Mouse (Mus musculus): Measurements from ENCODE around the gene Ttc3.

Gene Ttc3

DNA sequence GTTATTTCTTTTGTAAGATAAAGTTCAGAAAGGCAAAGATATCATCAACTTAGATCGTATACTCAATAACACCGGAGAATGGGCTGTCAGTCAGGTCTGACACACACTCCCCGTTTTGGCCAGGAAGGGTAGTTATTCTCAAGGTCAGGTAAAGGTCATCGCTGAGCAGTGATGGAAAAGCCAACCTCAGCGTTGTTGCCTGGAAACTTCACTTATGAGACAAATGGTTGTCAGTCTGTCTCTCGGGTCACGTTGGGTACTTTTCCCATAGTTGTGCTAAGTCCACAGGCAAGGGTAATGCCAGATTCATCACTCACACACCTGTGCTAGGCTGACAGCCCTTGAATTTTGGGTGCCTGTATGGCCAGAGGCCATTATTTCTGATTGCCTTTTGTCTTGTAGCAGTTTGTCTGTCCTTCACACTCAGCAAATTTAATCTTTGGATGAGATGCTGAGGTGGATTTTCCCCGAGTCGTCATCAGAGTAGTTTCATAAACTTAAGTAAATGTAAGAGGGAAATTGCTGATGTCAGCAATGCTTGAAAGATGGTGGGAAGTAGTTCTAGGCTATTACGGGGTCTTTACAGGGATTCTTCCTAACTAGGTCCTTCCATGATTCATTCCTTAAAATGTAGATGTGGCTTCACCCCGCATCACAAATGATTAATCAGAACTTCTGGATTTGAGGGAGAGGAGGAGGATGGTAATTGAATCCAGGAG is 13.5 kb upstream of the Ttc3 start:
- intact Hi-C loops (cut with DNase I), result no loop called here

DNA sequence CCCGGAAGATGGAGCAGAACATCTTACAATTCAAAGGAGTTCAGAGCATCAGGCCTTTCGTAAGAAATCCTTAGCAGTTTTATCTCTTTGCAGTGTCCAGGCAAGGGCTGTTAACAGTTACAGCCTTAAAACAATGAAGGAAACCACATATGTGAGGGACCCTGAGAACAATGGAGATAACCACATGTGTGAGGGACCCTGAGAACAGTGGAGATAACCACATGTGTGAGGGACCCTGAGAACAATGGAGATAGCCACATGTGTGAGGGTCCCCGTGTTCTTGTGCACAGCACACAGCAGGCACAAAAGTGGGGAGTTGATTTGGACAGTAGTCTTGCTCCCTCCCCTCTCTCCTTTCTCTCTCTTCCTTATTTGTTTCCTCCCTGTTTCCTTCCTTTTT is 12.3 kb upstream of the Ttc3 start:
- intact Hi-C loops (cut with DNase I), result no loop called here

DNA sequence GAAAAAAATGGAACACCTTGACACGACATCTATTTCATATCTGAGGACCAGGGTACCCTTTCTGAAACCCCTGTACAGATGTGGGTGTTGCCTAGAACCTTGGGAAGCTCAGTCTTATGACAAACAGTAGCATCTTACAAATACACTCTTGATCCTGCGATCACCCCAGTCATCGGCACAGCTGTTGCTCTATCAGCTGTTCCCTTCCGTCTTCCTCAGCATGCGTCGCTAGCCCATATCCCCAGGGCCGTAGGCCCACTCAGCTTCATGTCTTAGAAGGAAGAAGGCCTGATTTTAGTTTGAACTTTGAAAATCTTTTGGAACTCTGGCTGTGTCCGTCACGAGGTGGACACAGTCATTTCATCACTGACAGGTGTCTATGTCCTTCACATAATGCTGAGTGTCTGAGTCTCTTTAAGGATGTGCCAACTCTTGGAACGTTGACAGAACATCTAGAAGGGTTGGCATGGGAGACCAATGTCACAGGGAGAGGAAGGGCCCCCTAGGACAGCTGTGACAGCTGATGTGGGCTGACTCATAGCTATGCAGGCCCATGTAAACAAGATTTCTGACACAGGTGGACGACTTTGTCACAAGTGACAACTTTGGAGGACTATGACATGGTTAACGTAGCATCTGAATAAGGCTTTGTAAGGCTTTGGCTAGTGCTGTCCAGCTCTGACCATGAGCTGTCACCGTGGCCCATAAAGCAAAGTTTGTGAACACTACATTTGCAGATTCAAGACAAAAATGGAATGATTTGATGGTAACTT is 9.7 kb upstream of the Ttc3 start:
- intact Hi-C loops (cut with DNase I), result no loop called here

DNA sequence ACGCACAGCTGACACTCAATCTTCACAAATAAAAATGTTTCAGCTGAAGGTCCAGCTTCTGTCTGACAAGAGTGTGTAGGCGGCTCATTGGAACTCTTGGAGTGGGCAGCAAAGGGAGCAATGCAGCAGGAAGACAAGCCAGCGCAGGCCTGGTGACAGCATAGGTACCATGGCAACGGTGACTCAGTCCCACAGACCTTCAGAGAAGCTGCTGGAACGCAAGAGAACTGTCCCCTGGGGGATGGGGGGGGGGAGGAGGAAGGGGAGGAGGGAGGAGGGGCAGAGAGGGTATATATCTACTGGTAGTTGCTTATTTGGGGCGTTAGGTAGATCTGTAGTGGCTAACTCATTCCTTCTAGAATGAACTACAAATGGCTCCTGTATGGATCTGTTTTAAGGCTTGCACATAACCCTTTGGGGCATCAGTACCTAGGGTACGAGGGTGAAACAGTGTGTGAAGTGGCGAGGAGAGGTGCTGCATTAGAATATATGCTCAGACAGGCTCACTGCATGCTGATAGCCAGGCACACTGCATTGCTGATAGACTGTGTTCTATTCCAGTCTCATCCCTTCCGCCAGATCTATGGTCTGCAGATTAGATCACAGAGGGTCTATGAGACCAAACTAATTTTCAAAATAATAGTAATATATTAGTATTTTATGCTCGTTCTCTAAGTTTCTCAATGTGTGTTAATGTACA is 8.1 kb upstream of the Ttc3 start:
- intact Hi-C loops (cut with DNase I), result no loop called here

DNA sequence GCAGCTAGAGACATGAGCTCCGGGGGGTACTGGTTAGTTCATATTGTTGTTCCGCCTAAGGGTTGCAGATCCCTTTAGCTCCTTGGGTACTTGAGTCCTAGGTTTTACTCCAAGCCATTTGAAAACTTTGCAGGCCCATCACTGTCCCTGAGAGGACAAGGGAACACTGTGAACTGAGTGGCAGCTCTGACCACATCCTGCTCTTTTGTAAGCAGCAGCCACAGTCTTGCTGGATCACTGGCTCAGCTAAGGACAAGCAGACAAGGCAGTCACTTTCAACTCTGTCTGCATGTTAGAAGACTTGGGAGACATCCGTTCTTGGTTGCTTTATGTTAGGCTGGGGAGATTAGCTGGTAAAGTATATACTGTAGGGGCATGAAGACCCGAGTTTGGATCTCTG is 6.6 kb upstream of the Ttc3 start:
- intact Hi-C loops (cut with DNase I), result no loop called here

DNA sequence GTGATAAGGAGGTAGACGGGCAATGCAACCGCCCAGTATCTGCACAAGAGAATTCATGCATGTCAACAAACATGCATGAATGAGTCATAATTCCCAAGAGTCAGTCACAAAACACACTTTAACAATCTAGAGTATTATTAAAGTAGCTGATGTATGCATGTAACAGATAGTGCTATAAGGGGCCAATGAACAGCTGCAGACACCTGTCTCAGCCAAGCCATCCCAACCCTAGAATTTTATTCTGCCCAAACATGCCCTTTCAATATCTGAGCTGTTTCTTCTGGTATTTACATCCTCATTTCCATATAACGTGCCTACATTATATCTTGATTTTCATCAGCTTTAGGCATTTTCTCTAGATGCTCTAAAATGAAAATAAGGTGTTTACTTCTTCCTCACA is 5.0 kb upstream of the Ttc3 start:
- intact Hi-C loops (cut with DNase I), result no loop called here

DNA sequence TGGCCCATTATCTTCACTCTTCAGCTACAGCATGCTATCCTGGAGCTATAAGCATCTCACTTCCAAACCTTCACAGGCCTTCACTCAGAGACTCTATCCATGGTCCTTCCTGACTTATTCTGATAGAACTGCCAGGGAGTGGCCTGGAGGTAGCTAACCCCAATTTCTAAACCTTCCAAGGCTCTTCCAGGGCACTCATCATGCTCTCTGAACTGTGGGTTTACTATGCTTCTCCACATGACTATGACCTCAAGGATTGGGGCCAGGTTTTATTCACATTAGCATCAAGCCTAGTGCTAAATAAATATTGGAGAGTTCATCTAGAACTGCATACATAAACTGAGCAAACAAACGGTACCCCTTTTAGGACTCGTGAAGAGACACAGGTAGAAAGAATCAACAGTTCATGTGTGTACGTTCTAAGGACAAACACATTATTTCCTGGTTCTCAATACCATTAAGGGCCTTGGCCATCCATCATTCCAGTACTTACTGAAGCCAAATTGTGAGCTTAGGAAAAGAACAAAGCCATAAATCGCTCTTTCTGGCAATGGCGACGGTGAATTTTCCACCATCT is 734 bp upstream of the Ttc3 start:
- intact Hi-C loops (cut with DNase I), result no loop called here

DNA sequence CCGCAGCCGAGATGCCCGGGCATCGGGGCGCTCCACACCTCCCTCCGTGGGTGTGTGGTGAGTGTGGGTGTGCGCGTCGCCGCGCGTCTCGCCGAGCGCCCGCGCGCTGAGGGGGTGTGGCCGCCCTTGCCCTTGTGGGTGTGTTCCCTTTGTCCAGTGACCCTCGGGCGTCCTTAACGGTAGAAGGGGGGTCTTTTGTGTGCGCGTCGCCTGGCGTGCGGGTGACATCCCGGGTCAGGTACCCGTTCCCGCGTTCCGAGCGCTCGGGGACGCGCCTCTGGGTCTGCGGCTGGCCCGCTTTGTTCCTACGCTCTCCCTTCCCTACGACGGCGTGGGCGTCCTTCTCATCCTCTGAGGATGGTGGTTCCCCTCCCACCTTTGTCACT is 490 bp downstream of the Ttc3 start:
- intact Hi-C loops (cut with DNase I), result no loop called here

DNA sequence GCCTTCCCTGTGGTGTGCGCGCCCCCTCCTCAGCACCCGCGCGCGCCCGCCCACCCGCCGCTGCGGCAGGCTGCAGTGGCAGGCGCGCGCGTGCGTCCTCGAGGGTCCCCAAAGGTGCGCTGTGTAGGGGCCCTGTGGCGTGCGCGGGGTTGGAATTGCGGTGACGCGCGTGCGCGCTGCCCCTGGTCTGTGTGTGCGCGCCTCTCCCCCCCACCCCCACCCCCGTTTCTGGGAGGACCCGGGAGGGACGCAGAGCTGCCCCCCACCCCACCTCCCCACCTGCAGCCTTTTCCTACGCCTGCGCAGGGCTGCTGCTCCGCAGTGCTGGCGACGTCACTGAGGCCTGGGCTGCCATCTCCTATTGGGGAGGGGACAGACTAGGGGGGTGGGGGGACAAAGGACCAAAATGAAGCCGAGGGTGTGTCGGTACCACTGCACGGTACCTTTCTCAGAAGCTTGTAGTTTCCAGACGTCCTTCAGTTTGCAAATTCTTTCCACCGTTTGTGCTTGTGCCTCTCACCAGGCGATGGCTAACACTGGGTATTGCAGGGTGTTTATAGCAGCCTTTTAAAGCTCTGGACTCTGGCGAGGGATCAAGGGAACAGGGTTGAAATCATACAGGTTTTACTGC is 998 bp downstream of the Ttc3 start, which contains the start of gene Pigp:
Gene Pigp (minus strand): TSS at position 542 of the 631 bp plus-strand sequence.
- intact Hi-C loops (cut with DNase I), result no loop called here

DNA sequence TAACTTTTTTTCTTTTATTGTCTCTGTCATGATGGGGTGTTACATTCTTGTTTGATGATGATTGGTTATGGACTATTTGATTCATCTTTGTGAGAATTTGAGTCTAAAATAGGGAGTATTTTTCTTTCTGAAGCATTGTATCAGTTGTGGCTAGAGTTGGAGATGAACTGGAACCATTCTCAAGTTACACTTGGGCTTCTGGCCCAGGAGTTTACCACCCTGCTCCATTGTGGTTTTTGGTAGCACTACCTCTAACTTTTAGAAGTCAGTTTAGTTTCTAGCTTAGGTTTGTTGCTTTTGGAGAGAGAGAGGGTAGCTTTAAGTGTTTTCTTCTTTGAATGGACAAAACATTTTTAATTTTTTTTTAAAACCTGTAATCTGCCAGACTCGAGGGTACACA is 9.0 kb downstream of the Ttc3 start:
- intact Hi-C loops (cut with DNase I), result no loop called here

DNA sequence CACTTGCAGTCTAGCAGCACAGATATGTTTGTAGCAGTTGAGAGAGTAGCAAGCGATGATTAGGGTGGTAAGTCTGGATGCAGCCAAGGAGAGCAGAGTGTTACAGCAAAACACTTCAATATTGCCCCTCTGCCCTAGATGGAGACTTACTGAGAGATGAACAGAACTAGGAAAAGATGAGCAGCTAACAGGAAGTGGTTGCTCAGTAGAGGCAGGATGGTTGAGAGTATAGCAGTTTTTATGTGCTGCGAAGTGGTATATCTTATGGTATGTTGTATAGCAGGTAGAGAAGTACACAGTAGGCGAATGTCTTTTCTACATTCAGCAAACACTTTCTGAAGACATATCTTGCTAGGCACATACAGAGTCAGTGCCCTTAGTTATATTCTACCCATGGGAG is 12.9 kb downstream of the Ttc3 start:
- intact Hi-C loops (cut with DNase I), result no loop called here

DNA sequence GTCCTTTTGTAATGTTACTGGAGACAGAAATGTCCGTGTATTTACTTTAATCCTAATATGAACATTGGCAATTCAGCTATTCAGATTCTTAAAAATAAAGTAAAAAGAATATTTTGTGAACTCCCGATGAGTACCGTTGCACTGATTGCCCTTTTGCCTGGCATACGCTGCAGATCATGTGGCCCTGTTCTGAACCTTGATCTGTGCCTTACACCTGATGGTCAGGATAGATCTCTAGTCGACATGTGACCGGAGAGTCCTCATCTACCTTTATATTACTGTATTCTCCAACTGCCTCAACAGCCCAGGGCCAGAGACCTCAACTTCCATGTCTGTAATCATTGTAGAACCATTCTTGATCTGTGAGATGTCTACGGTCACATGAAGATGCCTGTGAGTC is 17.3 kb downstream of the Ttc3 start:
- intact Hi-C loops (cut with DNase I), result no loop called here

DNA sequence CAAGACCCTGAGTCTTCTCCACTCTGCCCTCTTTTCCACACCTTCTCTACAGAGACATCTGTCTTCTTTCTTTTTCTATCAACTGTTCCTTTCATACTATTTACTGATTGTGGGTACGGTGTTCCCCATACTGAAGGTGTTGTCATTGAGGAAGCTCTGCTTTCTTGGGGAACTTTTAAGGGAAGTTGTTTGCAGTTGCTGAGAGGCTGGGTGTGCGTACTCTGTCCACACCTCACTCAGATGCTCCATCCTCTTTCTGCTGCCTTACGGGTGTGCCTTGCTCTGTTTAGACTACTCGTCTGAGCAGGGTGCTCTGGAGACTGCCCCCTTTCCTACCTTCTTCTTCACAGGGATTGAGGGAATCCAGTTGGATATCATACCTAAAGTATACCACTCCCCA is 21.9 kb downstream of the Ttc3 start:
- intact Hi-C loops (cut with DNase I), result no loop called here

DNA sequence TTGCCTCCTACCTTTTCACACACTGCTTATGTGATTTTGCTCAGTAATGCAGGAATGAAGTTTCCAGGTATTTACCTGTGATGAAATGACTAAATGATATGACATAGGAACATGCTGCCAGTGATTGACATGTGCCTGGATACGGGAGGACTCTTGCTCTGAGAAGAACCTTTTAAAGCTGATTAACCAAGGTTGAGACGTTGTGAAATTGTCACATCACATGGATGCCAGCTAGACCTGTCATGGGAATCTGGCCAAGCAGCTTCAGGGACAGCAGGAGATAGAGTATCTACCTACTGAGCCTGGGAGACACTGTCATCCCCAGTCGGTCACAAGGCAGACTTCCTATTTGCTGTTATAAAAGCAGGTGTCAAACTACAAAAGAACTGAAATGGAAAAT is 24.6 kb downstream of the Ttc3 start:
- intact Hi-C loops (cut with DNase I), result no loop called here

DNA sequence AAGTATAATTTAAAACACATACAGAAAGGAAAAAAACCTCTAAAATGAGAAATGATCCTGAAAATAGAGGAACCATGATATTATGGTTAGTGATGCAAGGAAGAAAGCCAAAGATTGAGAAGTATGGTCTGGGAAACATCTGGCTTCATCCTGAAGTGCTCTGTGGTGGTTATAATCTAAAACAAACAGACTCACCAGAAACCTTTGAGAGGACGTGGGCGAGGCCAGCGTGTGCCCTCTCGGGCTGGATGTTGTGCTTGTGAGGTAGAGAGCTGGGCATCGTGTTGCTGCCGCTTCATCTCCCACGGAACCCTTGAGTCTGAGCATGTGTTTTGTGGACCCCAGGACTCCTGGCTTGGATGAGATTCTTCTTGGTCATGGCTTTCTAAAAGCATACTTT is 26.2 kb downstream of the Ttc3 start:
- intact Hi-C loops (cut with DNase I), result no loop called here

DNA sequence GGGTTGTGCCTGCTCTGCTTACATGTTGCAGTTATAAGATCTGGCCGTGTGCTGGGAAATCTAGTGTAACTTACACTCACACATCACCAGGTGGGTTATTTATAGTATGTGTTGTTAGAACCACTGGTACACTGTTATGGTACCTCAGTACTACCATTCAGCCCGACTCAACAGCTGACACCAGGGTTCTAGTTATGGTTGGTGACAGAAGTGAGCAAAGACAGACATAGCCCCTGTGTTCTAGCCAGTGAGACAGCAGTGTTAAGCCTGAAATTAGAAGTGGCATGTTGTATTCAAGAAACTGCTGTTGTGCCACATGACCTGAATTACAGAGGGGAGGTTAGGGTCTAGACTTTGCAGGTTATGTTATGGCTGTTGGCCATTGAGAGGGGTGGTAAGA is 28.7 kb downstream of the Ttc3 start:
- intact Hi-C loops (cut with DNase I), result no loop called here

DNA sequence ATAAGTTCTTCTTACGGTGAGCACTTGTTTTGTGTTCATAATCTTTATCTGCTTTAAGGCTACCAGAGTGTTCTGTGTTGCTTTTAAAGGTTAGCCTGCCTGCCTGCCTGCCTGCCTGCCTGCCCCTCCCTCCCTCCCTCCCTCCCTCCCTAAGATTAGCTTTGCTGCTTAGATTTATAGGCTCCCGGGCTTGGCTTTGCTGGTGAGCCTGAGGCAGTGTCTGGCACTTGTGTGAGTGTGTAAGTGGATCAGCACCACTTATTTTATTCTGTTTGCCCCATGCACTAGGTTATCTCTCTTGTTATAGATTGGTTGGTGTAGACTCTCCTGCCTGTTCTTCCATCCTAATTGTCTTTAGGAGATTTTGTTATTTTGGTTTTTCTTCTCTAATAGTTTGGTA is 31.2 kb downstream of the Ttc3 start:
- intact Hi-C loops (cut with DNase I), result no loop called here

DNA sequence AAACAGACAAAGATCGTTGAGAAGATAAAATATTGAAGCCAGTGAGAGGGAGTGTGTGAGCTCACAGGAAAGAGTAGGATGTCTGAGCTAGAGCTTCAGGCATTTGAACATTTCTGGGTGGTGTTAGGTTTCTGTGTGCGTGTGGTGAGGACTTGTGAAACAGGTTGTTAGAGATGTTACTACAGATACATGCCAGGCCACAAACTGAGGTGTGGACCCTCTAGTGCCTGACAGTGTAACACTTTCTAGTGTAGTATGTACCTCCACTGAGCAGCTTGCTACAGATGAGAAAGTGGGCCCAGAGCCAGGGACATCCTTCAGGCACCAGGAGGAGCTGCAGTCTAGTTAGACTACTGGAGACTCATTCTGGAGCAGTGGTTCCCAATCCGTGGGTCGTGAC is 31.8 kb downstream of the Ttc3 start:
- intact Hi-C loops (cut with DNase I), result no loop called here

DNA sequence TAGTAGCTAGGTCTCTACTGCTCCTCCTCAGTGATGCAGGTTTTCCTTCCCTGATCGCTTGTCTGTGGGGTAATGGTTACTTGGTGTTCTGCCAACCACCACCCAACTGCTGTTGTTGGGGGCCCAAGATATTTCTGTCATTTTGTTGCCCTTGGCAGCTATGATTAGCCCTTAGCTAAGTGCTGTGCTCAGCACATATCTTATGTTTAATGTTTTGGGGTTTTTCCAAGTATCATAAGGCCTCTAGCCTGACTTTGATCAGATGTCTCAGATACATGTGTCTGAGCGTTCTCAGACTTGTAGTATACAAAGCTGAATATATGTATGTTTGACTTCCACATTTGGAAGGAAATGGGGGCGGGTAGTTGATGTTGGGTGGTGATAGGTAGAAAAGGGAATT is 40.9 kb downstream of the Ttc3 start:
- intact Hi-C loops (cut with DNase I), result no loop called here

DNA sequence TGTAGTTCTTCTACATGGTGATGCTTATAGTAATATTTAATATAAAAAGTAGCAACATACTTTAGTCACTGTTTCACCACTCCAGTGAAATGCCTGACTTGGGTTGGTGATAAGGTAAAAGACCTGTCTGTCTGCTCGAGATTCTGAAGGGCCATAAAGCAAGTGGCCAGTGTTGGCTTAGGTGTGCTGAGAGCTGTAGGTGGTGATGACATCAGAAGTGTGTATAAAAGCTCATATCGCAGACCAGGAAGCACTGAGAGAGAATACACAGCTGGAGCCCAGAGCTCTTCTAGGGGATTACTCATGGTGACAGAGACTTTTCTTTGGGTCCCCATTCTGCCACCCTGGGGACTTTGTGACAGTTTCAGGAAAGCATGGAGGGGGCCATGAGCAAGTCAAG is 41.8 kb downstream of the Ttc3 start:
- intact Hi-C loops (cut with DNase I), result no loop called here

DNA sequence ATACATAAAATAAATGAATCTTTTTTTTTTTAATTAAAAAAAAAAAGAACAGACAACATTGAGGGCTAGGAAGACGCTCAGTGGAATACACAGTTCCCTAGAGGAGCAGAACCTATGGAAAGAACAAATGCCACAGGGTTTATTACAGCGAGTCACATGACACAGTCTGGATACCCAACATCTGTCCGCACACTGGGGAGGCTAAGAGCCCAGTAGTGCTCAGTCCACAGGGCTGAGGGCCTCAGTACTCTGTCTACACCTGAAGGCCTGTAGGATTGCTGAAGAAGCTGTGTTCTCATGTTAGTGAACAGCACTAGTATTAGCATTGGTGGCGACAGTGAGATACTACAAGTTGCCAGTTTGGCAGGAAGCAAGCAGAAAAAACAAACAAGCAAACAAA is 42.3 kb downstream of the Ttc3 start:
- intact Hi-C loops (cut with DNase I), result no loop called here

DNA sequence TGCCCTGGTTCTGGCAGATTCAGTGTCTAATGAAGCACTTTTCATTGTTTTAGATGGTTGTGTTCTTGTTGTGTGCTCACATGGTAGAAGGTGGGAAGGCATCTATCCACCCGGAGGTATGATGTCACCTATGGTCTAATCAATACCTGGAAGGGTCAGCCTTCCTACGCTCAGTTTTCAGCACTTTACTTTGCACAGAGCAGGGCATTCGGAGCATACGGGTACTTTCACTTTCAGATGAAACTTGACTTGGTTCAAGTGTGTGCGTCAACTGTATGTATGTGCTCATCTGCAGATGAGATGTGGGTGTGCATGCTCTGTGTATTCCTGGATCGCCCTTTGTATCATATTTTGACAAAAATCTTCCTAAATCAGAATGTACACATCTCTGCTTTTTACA is 43.7 kb downstream of the Ttc3 start:
- intact Hi-C loops (cut with DNase I), result no loop called here
